Mouse (Mus musculus) kidney, embryonic 16.5 days (tissue): Measurements from ENCODE around the gene Pecam1. TPM values are rescaled to one million over a fixed set of nuclear protein-coding genes. Genes with fewer than 3 reads are reported as not detected.
"Not testable (repeated sequence)": the region's sequence is repeated elsewhere in the genome, so short reads cannot be mapped to it uniquely, and the experiment has no call there.

ENCODE experiments used
- ATAC-seq: fragments of 200-750 bp; cut with Nextera tagmentation; 2 replicates; pipeline ENCODE4 v1.8.0; 2017; ENCODE audit warnings: moderate TSS enrichment; ENCODE audit not compliant: low FRiP score, low TSS enrichment
- H3K27ac ChIP-seq: fragments of 300-500 bp; sonication (generic); 2 replicates; pipeline ENCODE4 v1.5.1; 2014; ENCODE audit warnings: low read length
- H3K27me3 ChIP-seq: fragments of 300-500 bp; sonication (generic); 2 replicates; pipeline ENCODE4 v1.6.1; 2014; ENCODE audit warnings: low read length, control low read depth, mixed read lengths; ENCODE audit not compliant: insufficient read depth
- H3K36me3 ChIP-seq: fragments of 300-500 bp; sonication (generic); 2 replicates; pipeline ENCODE4 v1.6.1; 2014; ENCODE audit warnings: low read length, control low read depth, mixed read lengths; ENCODE audit not compliant: insufficient read depth
- H3K4me1 ChIP-seq: fragments of 300-500 bp; sonication (generic); 2 replicates; pipeline ENCODE4 v1.6.1; 2014; ENCODE audit warnings: low read length, control low read depth, mixed read lengths; ENCODE audit not compliant: insufficient read depth
- H3K4me2 ChIP-seq: fragments of 300-500 bp; sonication (generic); replicated peaks from 2 replicates; pipeline ENCODE4 v1.6.1; 2014; ENCODE audit warnings: low read depth, low read length
- H3K4me3 ChIP-seq: fragments of 300-500 bp; sonication (generic); 2 replicates; pipeline ENCODE4 v1.5.1; 2014; ENCODE audit warnings: mild to moderate bottlenecking, low read length
- H3K9ac ChIP-seq: fragments of 300-500 bp; sonication (generic); replicated peaks from 2 replicates; pipeline ENCODE4 v1.6.1; 2014; ENCODE audit warnings: low read length
- H3K9me3 ChIP-seq: fragments of 300-500 bp; sonication (generic); 2 replicates; pipeline ENCODE4 v1.6.1; 2016; ENCODE audit warnings: low read length, control low read depth
- WGBS: fragments of 180-500 bp; shearing (Covaris S2); extraction: QIAGEN DNeasy Blood & Tissue Kit; methylation state at CpG from one replicate; pipeline ENCODE4 v1.1.7; 2014; 5-methylcytosine and 5-hydroxymethylcytosine counted together
- polyA plus RNA-seq: library from polyadenylated mRNA; unstranded; fragments of >200 nt; fragmentation: Nextera tagmentation; extraction: Ambion mirVana; gene quantifications from 2 replicates; pipeline ENCODE4 v1.2.1, GENCODE M21; 2015

Gene Pecam1
- polyA plus RNA-seq, 1 experiment from 2014 or later = 74.9 TPM

GRCm38 (mm10) chr11:106737178-106737621 lies 13.2 kb downstream of the Pecam1 start:
- H3K4me1 ChIP-seq = peaks cover 6% of the 10 kb centered on the region; the same call in 1 of the 2 replicates
- 0 out of 2 replicates have a peak, but pooled peaks have one; percentile 57 for ATAC-seq
- no peak overlapping the region for H3K4me2 ChIP-seq
- H3K9me3 ChIP-seq = no peaks in the 10 kb centered on the region
- H3K27ac ChIP-seq = peak overlapping the region; percentile 75
- WGBS = 24% methylated on average over 12 of the region's 12 CpGs
- no peaks in the 10 kb centered on the region for H3K36me3 ChIP-seq
- H3K4me3 ChIP-seq = no peak overlapping the region
- no peak overlapping the region; the same call in 1 of the 2 replicates for H3K9ac ChIP-seq
- H3K27me3 ChIP-seq = no peaks in the 10 kb centered on the region

- no peak for ATAC-seq
- Histone ChIP-seq H3K27me3 (no peaks in the 10 kb centered on the region), H3K4me2 (no peak overlapping the region), H3K4me3 (no peak overlapping the region), H3K9me3 (no peaks in the 10 kb centered on the region), H3K27ac (peak overlapping the region; percentile 54), H3K36me3 (no peaks in the 10 kb centered on the region), H3K9ac (no peak overlapping the region), H3K4me1 (peaks cover 6% of the 10 kb centered on the region; the same call in 1 of the 2 replicates)
- WGBS = 71% methylated on average over 3 of the region's 3 CpGs
Observed at GRCm38 (mm10) chr11:106736614-106737013, 13.8 kb downstream of the Pecam1 start.

DNA sequence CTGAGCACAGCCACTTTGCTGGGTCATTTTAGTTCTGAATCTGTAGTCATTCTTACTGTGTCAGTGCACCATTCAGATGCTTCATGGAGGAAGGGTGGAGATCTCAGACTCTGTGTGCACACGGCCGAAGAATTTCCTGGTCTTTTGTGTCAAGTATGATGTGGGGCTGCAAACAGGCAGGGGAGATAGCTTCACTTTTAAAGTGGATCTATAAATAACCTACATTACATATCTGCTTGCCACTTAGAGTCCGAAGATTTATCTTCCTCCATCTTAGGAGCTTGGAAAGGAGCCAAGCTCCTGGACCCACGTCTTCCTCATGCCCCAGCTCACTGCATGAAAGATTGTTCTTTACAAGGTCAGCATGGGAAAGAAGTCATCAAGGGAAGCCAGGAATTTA lies 19.7 kb downstream of the Pecam1 start:
- H3K36me3 ChIP-seq = no peaks in the 10 kb centered on the region
- WGBS = 40% methylated on average over 4 of the region's 4 CpGs
- H3K4me1 ChIP-seq = no peaks in the 10 kb centered on the region
- no peak overlapping the region for H3K9ac ChIP-seq
- H3K4me2 ChIP-seq = no peak overlapping the region
- H3K27me3 ChIP-seq = no peaks in the 10 kb centered on the region
- H3K27ac ChIP-seq = peak overlapping the region; percentile 74
- no peak overlapping the region for H3K4me3 ChIP-seq
- ATAC-seq = peak; percentile 74; the same call in 1 of the 2 replicates
- peaks cover 8% of the 10 kb centered on the region; the same call in 1 of the 2 replicates for H3K9me3 ChIP-seq

- H3K9me3 ChIP-seq = peaks cover 8% of the 10 kb centered on the region; the same call in 1 of the 2 replicates
- ATAC-seq = no peak
- H3K27me3 ChIP-seq = no peaks in the 10 kb centered on the region
- H3K4me2 ChIP-seq = no peak overlapping the region
- H3K27ac ChIP-seq = no peak overlapping the region; the same call in 1 of the 2 replicates
- no peaks in the 10 kb centered on the region for H3K4me1 ChIP-seq
- no peaks in the 10 kb centered on the region for H3K36me3 ChIP-seq
- H3K4me3 ChIP-seq = no peak overlapping the region
- 88% methylated on average over 1 of the region's 1 CpGs for WGBS
- no peak overlapping the region for H3K9ac ChIP-seq
Observed at GRCm38 (mm10) chr11:106729656-106730055, 20.8 kb downstream of the Pecam1 start.

DNA sequence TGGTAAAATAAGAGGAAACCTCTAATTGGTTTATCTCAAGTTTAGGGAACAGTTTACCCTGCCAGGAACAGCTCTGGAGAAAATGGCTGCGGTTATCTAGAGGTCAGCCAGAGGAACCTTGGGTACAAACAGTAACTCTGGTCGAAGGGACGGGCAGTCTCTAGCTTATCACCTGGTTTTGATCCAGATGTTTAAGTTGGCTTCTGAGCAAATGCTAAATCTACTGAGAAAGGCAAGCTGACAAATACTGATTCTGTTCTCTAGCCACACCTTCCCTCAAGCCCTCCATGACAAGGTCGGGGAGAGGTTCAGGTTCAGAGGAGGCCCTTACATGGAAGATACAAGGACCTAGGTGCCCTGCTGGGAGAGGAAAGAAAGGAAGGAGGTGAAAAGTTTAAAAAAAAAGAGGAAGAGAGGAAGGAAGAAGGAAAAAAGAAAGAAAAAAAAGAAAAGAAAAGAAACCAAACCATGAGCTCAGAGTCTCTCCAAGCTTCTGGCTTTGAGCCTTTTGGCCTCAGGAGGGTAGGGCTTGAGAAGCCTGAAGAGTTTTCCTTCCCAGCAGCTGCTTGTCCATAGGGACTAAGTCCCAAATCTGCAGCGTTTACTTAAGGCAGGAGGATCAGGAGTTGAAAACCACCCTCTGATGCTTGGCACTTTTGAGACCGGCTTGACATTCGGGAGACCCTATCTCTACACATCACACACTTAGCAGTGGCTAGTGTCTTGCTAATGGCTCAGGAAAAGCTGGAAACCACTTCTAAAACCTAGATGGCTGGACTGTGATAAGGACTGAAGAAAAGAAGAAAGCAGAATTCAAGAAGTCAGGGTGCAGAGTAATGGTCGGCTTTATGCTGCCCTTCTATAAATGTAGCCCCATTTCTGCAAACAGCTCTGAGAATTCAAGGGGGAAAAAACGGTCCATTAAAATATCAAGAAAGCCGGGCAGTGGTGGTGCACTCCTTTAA lies 21.7 kb downstream of the Pecam1 start:
- Histone ChIP-seq H3K27ac (no peak overlapping the region), H3K27me3 (no peaks in the 10 kb centered on the region), H3K9me3 (peaks cover 8% of the 10 kb centered on the region; the same call in 1 of the 2 replicates)

DNA sequence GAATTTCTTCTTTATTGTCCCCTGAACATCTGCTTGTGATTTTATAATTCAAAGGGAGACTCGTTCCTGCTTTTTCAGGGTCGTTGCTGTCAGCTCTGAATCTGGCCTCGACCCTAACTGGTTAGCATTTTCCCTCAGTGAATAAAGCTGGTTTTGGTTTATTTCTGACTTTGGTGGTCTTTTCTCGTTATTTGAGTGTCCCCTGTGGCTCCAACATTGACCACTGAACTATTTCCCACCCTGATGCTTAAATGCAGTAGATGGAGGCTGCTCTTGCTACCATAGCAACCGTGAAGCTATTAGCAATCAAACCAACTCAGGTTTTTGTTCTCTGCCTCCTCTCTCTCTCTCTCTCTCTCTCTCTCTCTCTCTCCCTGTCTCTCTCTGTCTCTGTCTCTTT lies 22.5 kb downstream of the Pecam1 start:
- no peak for ATAC-seq
- H3K9me3 ChIP-seq = peaks cover 8% of the 10 kb centered on the region; the same call in 1 of the 2 replicates
- H3K4me1 ChIP-seq = no peaks in the 10 kb centered on the region
- H3K4me2 ChIP-seq = no peak overlapping the region
- no peak overlapping the region for H3K9ac ChIP-seq
- no peak overlapping the region for H3K4me3 ChIP-seq
- H3K27me3 ChIP-seq = no peaks in the 10 kb centered on the region
- WGBS = 65% methylated on average over 5 of the region's 5 CpGs
- no peak overlapping the region for H3K27ac ChIP-seq
- H3K36me3 ChIP-seq = no peaks in the 10 kb centered on the region

More for the DNA sequence above, 21.7 kb downstream of the Pecam1 start:
- WGBS = 83% methylated on average over 10 of the region's 10 CpGs
- no peak overlapping the region for H3K4me3 ChIP-seq
- H3K36me3 ChIP-seq = no peaks in the 10 kb centered on the region
- no peak overlapping the region for H3K9ac ChIP-seq
- H3K4me2 ChIP-seq = no peak overlapping the region
- H3K4me1 ChIP-seq = no peaks in the 10 kb centered on the region
- ATAC-seq = no peak

- not testable (repeated sequence) for H3K4me1 ChIP-seq, H3K9ac ChIP-seq, H3K9me3 ChIP-seq, ATAC-seq, H3K27ac ChIP-seq, H3K4me3 ChIP-seq, H3K4me2 ChIP-seq, H3K27me3 ChIP-seq, H3K36me3 ChIP-seq
- 94% methylated on average over 9 of the region's 9 CpGs for whole genome bisulfite sequencing
Observed at GRCm38 (mm10) chr11:106724916-106725235, 25.6 kb downstream of the Pecam1 start.

DNA sequence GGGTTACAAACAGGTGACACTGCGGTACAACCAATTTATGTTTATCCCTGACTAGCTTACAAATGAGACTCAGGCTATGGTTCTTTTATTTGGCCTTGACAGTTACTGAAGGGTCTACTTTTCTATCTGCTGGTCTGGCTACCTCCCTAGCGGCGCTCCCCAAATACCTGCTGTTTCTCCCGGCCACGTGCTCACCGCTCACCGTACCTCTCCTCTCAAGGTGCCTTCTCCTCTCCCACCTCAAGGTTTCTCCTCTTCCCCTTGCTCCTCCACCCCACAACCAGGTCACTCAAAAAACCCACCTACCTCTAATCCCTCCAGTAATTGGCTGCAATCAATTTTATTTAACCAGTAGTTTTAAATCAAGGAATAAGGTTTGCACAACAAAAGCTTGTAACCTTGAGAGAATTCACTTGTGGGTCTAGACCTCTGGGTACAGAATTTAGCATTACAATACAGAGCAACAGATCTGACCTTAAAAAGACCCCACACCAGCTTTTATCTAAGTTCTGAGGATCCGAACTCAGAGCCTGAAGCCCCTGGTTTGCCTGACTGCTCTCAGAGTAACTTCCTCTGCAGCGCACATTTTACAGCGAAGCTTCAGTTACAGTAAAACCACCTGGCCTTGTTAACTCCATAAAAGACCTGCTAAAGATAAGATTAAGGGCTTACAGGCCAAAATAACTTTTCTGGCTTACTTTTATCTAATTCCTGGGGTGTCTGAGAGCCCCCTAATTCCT lies 26.1 kb downstream of the Pecam1 start:
- H3K36me3 ChIP-seq = no peaks in the 10 kb centered on the region
- H3K4me3 ChIP-seq = no peak overlapping the region
- H3K27me3 ChIP-seq = no peaks in the 10 kb centered on the region
- no peak overlapping the region for H3K27ac ChIP-seq
- H3K4me1 ChIP-seq = peaks cover 3% of the 10 kb centered on the region; the same call in 1 of the 2 replicates
- H3K9me3 ChIP-seq = no peaks in the 10 kb centered on the region
- no peak overlapping the region for H3K4me2 ChIP-seq
- H3K9ac ChIP-seq = no peak overlapping the region
- ATAC-seq = no peak
- 89% methylated on average over 10 of the region's 10 CpGs for WGBS

GRCm38 (mm10) chr11:106723611-106724125 lies 26.8 kb downstream of the Pecam1 start:
- Histone ChIP-seq H3K9ac (no peak overlapping the region), H3K36me3 (no peaks in the 10 kb centered on the region), H3K27me3 (no peaks in the 10 kb centered on the region), H3K4me3 (no peak overlapping the region), H3K4me1 (peaks cover 3% of the 10 kb centered on the region; the same call in 1 of the 2 replicates), H3K27ac (no peak overlapping the region), H3K9me3 (no peaks in the 10 kb centered on the region), H3K4me2 (no peak overlapping the region)
- WGBS = 83% methylated on average over 15 of the region's 15 CpGs
- no peak for ATAC-seq
